Mouse (Mus musculus) midbrain, embryonic 15.5 days (tissue): ENCODE data around the gene Irs1. TPM values are rescaled to one million over a fixed set of nuclear protein-coding genes. Genes with fewer than 3 reads are reported as not detected.

ENCODE experiments used
- ATAC-seq: fragments of 200-750 bp; cut with Nextera tagmentation; replicated peaks from 2 replicates; pipeline ENCODE4 v1.8.0; 2017; ENCODE audit warnings: moderate TSS enrichment
- H3K27ac ChIP-seq: fragments of 300-500 bp; sonication (generic); 2 replicates; pipeline ENCODE4 v1.5.1; 2015; ENCODE audit warnings: mild to moderate bottlenecking, inconsistent platforms
- H3K27me3 ChIP-seq: fragments of 300-500 bp; sonication (generic); replicated peaks from 2 replicates; pipeline ENCODE4 v1.6.1; 2015; ENCODE audit warnings: inconsistent platforms
- H3K36me3 ChIP-seq: fragments of 300-500 bp; sonication (generic); replicated peaks from 2 replicates; pipeline ENCODE4 v1.6.1; 2015; ENCODE audit warnings: inconsistent platforms
- H3K4me1 ChIP-seq: fragments of 300-500 bp; sonication (generic); 2 replicates; pipeline ENCODE4 v1.6.1; 2015; ENCODE audit warnings: inconsistent platforms
- H3K4me2 ChIP-seq: fragments of 300-500 bp; sonication (generic); 2 replicates; pipeline ENCODE4 v1.6.1; 2015; ENCODE audit warnings: inconsistent platforms, mild to moderate bottlenecking, moderate library complexity
- H3K4me3 ChIP-seq: fragments of 300-500 bp; sonication (generic); 2 replicates; pipeline ENCODE4 v1.5.1; 2015; ENCODE audit warnings: mild to moderate bottlenecking, inconsistent platforms
- H3K9ac ChIP-seq: fragments of 300-500 bp; sonication (generic); 2 replicates; pipeline ENCODE4 v1.6.1; 2015; ENCODE audit warnings: mild to moderate bottlenecking, inconsistent platforms
- H3K9me3 ChIP-seq: fragments of 300-500 bp; sonication (generic); 2 replicates; pipeline ENCODE4 v1.6.1; 2016; ENCODE audit warnings: inconsistent platforms
- WGBS: fragments of 180-500 bp; shearing (Covaris S2); methylation state at CpG from one replicate; pipeline ENCODE4 v1.1.7; 2015; ENCODE audit warnings: mixed read lengths; 5-methylcytosine and 5-hydroxymethylcytosine counted together
- polyA plus RNA-seq: library from polyadenylated mRNA; unstranded; fragments of >200 nt; fragmentation: Nextera tagmentation; extraction: Ambion mirVana; gene quantifications from 2 replicates; pipeline ENCODE4 v1.2.1, GENCODE M21; 2015

The Irs1 gene
- polyA plus RNA-seq, 1 experiment from 2014 or later: 8.2 TPM

DNA sequence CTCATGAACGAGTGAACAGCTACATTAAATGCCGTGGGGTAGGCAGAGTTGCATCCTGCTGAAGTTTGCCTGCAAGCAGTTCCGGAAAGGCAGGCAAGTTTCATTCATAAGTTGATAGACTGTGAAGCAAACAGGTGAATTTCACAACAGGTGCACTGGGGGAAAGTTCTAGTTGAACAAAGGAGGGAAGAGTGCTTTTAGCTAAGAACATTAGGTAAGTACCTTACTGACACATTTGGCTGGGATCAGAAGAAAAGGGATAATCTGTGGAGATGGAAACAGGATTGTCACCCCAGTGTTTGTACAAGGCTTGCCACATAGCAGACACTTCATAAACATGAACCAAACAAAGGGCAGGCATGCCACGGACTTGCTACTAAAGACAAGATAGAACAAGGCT is 53.0 kb downstream of the Irs1 start:
- no peak for ATAC-seq
- 79% methylated on average over 4 of the region's 4 CpGs for WGBS
- Histone ChIP-seq H3K4me1 (no peaks in the 10 kb centered on the region), H3K36me3 (no peaks in the 10 kb centered on the region), H3K9ac (no peak overlapping the region), H3K27ac (no peak overlapping the region), H3K27me3 (no peaks in the 10 kb centered on the region), H3K4me3 (no peak overlapping the region), H3K4me2 (no peak overlapping the region), H3K9me3 (no peaks in the 10 kb centered on the region)

GRCm38 (mm10) chr1:82235455-82236104 is 55.6 kb downstream of the Irs1 start:
- H3K4me1 ChIP-seq: no peaks in the 10 kb centered on the region
- no peak for ATAC-seq
- no peak overlapping the region for H3K27ac ChIP-seq
- H3K4me3 ChIP-seq: no peak overlapping the region
- 72% methylated on average over 3 of the region's 3 CpGs for WGBS
- H3K9me3 ChIP-seq: no peaks in the 10 kb centered on the region
- H3K4me2 ChIP-seq: no peak overlapping the region
- no peak overlapping the region for H3K9ac ChIP-seq
- no peaks in the 10 kb centered on the region for H3K27me3 ChIP-seq
- no peaks in the 10 kb centered on the region for H3K36me3 ChIP-seq

DNA sequence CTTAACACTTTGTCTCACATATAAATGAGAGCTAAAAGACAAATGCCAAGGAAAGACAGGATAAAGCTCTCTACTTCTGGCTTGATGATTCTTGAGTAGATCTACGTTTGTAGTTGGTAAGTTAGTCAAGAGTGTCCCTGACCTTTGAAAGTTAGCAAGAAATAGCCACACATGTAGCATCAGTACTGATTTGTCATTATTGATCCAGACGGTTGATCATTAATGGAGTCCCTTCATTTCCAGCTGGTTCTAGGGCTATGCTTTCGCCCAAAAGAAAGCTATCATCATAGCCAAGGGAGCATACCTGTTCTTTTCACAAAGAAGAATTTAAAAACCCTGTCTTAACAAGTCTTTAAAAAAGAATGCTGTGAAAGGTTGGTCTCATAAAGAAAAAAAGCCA is 56.6 kb downstream of the Irs1 start:
- no peak overlapping the region for H3K4me2 ChIP-seq
- 95% methylated on average over 3 of the region's 3 CpGs for WGBS
- H3K9me3 ChIP-seq: no peaks in the 10 kb centered on the region
- H3K9ac ChIP-seq: no peak overlapping the region
- H3K4me1 ChIP-seq: no peaks in the 10 kb centered on the region
- H3K4me3 ChIP-seq: no peak overlapping the region
- H3K36me3 ChIP-seq: no peaks in the 10 kb centered on the region
- no peak for ATAC-seq
- no peak overlapping the region for H3K27ac ChIP-seq
- H3K27me3 ChIP-seq: no peaks in the 10 kb centered on the region

- no peak within 1 kb of the TSS for H3K4me3 ChIP-seq
- H3K9me3 ChIP-seq: no peaks in the 10 kb centered on the region
- H3K9ac ChIP-seq: no peak within 1 kb of the TSS
- no peak within 1 kb of the TSS for H3K27ac ChIP-seq
- no peaks in the 10 kb centered on the region for H3K4me1 ChIP-seq
- no peaks in the 10 kb centered on the region for H3K36me3 ChIP-seq
- no peak within 1 kb of the TSS for H3K4me2 ChIP-seq
- no peaks in the 10 kb centered on the region for H3K27me3 ChIP-seq
- 97% methylated on average over 3 of the region's 3 CpGs for WGBS
- ATAC-seq: no peak
Observed at GRCm38 (mm10) chr1:82232812-82233211, 58.4 kb downstream of the Irs1 start, which contains the start of gene Gm9747. Gene Gm9747, plus strand, starts transcription at chr1:82233112.

DNA sequence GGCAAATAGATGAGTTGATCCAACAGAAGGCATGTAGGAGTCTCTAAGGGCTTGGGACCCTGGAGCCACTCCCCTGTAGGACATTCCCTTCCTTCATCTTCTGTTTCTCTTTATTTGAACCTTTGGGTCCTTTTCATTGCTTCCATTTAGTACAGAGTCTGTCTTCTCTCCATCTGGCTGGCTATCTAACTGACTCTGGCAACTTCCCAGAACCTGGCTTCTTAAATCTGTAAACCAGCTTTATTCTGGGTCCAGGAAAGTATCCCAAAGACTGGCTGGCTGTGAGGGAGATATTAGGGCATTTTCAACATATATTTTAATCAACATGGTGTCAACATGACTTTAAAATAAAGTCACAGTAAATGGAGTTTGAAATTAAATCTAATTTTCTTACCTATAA is 62.4 kb downstream of the Irs1 start:
- Histone ChIP-seq H3K9ac (no peak overlapping the region), H3K4me1 (no peaks in the 10 kb centered on the region), H3K36me3 (no peaks in the 10 kb centered on the region), H3K27ac (no peak overlapping the region), H3K4me2 (no peak overlapping the region), H3K4me3 (no peak overlapping the region), H3K27me3 (no peaks in the 10 kb centered on the region), H3K9me3 (no peaks in the 10 kb centered on the region)
- no peak for ATAC-seq

DNA sequence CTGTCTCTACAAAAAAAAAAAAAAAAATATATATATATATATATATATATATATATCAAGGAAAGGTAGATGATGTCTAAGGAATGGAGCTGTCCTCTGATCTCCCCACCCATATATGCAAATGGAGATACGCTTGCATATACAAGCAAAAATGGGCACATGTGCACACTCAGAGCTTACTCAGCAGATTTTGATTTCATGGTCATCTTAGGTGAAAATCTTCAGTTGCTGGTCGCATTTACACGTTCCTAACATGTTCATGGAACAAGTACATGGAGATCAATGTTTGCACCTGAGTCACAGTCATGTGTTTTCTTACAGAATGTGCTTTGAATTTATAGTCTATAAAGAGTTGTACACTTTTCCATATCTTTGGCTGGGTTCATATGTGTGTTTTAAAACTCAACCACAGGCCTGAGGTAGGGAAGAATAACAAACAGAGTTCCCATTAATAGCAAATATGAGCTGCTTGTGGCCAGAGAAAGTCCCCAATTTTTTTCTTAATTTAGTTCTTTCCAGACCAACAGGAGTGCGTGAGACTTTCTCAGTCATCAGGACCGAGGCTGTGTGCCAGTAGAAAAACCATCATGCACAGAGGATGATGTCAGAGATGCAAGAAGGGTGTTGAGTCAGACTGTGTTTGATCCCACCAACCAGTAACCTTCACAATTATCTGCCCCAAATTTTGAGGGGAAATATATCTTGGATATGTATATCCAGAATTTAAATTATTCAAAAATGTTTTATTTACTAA is 68.0 kb downstream of the Irs1 start:
- ATAC-seq: no peak
- Histone ChIP-seq H3K27me3 (no peaks in the 10 kb centered on the region), H3K4me2 (no peak overlapping the region), H3K9me3 (no peaks in the 10 kb centered on the region), H3K27ac (no peak overlapping the region), H3K36me3 (no peaks in the 10 kb centered on the region), H3K4me3 (no peak overlapping the region), H3K4me1 (no peaks in the 10 kb centered on the region), H3K9ac (no peak overlapping the region)
- 91% methylated on average over 5 of the region's 5 CpGs for WGBS

GRCm38 (mm10) chr1:82221462-82221861 is 69.8 kb downstream of the Irs1 start:
- H3K4me1 ChIP-seq: no peaks in the 10 kb centered on the region
- H3K36me3 ChIP-seq: no peaks in the 10 kb centered on the region
- H3K27me3 ChIP-seq: no peaks in the 10 kb centered on the region
- H3K27ac ChIP-seq: no peak overlapping the region
- no peaks in the 10 kb centered on the region for H3K9me3 ChIP-seq
- ATAC-seq: no peak
- H3K9ac ChIP-seq: no peak overlapping the region
- no peak overlapping the region for H3K4me2 ChIP-seq
- no peak overlapping the region for H3K4me3 ChIP-seq
- WGBS: 56% methylated on average over 1 of the region's 1 CpGs

DNA sequence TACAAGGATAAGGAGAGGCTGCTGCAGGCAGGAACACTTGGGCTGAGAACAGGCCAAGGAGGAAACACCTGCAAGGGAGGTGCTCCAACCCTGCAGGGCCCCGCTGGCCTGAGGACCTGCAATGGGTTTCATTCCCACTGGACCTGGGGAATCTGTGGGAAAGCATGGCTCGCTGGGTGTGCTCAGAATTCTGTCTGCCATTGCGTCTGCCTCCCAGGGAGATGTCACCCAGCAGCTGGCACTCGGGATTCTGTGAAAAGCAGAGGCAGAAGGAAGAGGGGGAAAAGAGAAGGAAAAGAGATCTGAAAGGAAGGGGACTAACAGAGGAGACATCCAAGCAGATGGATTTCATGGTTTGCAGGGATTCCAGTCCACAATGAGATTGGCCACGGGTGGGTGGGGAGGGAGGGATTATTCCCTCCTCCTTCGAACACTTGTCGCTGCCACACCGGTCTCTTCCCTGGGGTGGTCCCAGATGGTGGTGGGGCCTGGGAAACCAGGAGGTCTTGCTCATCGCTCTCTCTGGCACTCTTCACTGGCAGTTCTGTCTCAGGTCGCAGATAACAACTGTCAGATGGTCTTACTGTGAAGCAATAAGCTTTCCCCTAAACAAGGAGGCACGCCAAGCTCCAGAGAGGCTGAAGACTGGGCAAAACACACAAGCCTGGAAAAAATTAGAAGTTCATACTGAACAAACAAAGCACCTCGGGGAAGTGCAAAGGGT is 70.4 kb downstream of the Irs1 start:
- Histone ChIP-seq H3K4me2 (no peak overlapping the region), H3K27me3 (no peaks in the 10 kb centered on the region), H3K27ac (no peak overlapping the region), H3K4me3 (no peak overlapping the region), H3K36me3 (no peaks in the 10 kb centered on the region), H3K4me1 (no peaks in the 10 kb centered on the region), H3K9ac (no peak overlapping the region), H3K9me3 (no peaks in the 10 kb centered on the region)
- ATAC-seq: 0 out of 2 replicates have a peak, but pooled peaks have one; percentile 37
- 38% methylated on average over 12 of the region's 12 CpGs for WGBS

GRCm38 (mm10) chr1:82207511-82207910 is 83.7 kb downstream of the Irs1 start:
- no peak overlapping the region for H3K4me3 ChIP-seq
- no peak for ATAC-seq
- no peaks in the 10 kb centered on the region; the same call in 1 of the 2 replicates for H3K9me3 ChIP-seq
- H3K27ac ChIP-seq: no peak overlapping the region
- 91% methylated on average over 5 of the region's 5 CpGs for WGBS
- H3K4me2 ChIP-seq: no peak overlapping the region
- H3K9ac ChIP-seq: no peak overlapping the region
- no peaks in the 10 kb centered on the region for H3K36me3 ChIP-seq
- no peaks in the 10 kb centered on the region for H3K27me3 ChIP-seq
- H3K4me1 ChIP-seq: no peaks in the 10 kb centered on the region

DNA sequence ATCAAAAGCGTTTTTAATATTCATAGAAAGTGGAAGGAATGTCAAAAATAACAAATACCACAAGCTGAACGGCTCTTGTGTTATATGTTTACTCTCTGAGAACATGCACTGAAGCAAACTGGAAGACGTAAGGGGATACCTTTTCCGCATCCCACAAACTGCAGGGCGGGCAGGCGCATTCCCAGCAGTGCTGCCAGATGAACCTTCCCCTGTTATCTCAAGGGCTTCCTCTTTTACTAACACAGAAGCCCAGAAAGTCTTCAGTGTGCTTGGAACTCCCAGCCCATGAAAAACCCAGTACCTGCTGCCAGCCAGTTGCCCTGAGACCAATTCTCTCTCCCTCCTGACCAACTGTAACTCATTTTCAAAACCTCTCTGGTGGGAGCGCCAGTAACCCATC is 90.6 kb downstream of the Irs1 start:
- no peak for ATAC-seq
- 92% methylated on average over 7 of the region's 7 CpGs for WGBS

GRCm38 (mm10) chr1:82199918-82200317 is 91.3 kb downstream of the Irs1 start:
- 23% methylated on average over 1 of the region's 1 CpGs for WGBS
- ATAC-seq: no peak

More for the DNA sequence above, 90.6 kb downstream of the Irs1 start:
- Histone ChIP-seq H3K36me3 (no peaks in the 10 kb centered on the region), H3K4me3 (no peak overlapping the region), H3K4me1 (peaks cover 7% of the 10 kb centered on the region), H3K4me2 (no peak overlapping the region), H3K27ac (no peak overlapping the region), H3K27me3 (no peaks in the 10 kb centered on the region), H3K9me3 (no peaks in the 10 kb centered on the region), H3K9ac (no peak overlapping the region)

DNA sequence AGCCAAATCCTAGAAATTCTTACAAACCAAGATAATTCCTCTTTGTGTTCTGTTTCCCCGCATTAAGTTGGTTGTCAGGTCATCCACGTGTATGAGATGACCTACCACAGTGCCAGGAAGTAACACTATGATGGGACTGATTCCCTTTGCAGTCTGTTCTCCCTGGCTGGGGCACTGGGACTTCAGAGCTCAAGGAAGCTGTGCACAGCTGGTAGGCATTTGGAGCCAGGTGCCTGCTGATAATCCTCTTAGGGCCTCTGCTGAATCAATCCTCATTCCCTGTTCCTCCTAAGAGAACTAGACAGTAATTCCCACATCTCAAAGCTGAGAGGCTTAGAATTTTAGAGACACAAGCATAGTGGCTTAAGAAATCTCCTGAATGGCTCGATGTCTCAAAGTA is 99.6 kb downstream of the Irs1 start:
- no peaks in the 10 kb centered on the region for H3K4me1 ChIP-seq
- ATAC-seq: no peak
- no peak overlapping the region for H3K9ac ChIP-seq
- 15% methylated on average over 3 of the region's 3 CpGs for WGBS
- no peaks in the 10 kb centered on the region for H3K9me3 ChIP-seq
- no peaks in the 10 kb centered on the region for H3K27me3 ChIP-seq
- H3K4me2 ChIP-seq: no peak overlapping the region
- H3K36me3 ChIP-seq: no peaks in the 10 kb centered on the region
- no peak overlapping the region for H3K4me3 ChIP-seq
- no peak overlapping the region for H3K27ac ChIP-seq

More at GRCm38 (mm10) chr1:82199918-82200317, 91.3 kb downstream of the Irs1 start:
- no peak overlapping the region for H3K9ac ChIP-seq
- peak overlapping the region; percentile 6; the same call in 1 of the 2 replicates for H3K27ac ChIP-seq
- H3K27me3 ChIP-seq: no peaks in the 10 kb centered on the region
- H3K4me1 ChIP-seq: peaks cover 7% of the 10 kb centered on the region
- no peaks in the 10 kb centered on the region for H3K9me3 ChIP-seq
- H3K36me3 ChIP-seq: no peaks in the 10 kb centered on the region
- H3K4me2 ChIP-seq: no peak overlapping the region
- no peak overlapping the region for H3K4me3 ChIP-seq
